Mouse (Mus musculus): Measurements from ENCODE around the gene Olfr1321.

Gene Olfr1321

GRCm38 (mm10) chrX:49734959-49735358, at the start of gene Olfr1321:
Gene Olfr1321 (minus strand): TSS chrX:49735059.
- DNase-seq (ENCODE audit: low spot score in 2 of 2) = no peak

- DNase-seq (ENCODE audit: low spot score in 2 of 2) = no peak
Measured at GRCm38 (mm10) chrX:49770828-49771227, 36.0 kb upstream of the Olfr1321 start.

- no peak for DNase-seq (ENCODE audit: low spot score in 2 of 2)
Measured at GRCm38 (mm10) chrX:49745192-49745591, 10.3 kb upstream of the Olfr1321 start.

Measured in heart, adult 9 months (tissue).